Mouse (Mus musculus) hindbrain, embryonic 15.5 days (tissue): ENCODE results near the gene Slx4. TPM values are rescaled to one million over a fixed set of nuclear protein-coding genes. Genes with fewer than 3 reads are reported as not detected.
"Not testable (repeated sequence)": the region's sequence is repeated elsewhere in the genome, so short reads cannot be mapped to it uniquely, and the experiment has no call there.

ENCODE experiments used
- ATAC-seq: fragments of 200-750 bp; cut with Nextera tagmentation; 2 replicates; pipeline ENCODE4 v1.8.0; 2017; ENCODE audit warnings: low read depth, moderate number of reproducible peaks, moderate TSS enrichment; ENCODE audit not compliant: low FRiP score
- H3K27ac ChIP-seq: fragments of 300-500 bp; sonication (generic); replicated peaks from 2 replicates; pipeline ENCODE4 v1.5.1; 2015; ENCODE audit warnings: mild to moderate bottlenecking, inconsistent platforms
- H3K27me3 ChIP-seq: fragments of 300-500 bp; sonication (generic); 2 replicates; pipeline ENCODE4 v1.6.1; 2015; ENCODE audit warnings: control low read depth, inconsistent platforms
- H3K36me3 ChIP-seq: fragments of 300-500 bp; sonication (generic); 2 replicates; pipeline ENCODE4 v1.6.1; 2015; ENCODE audit warnings: control low read depth, inconsistent platforms
- H3K4me1 ChIP-seq: fragments of 300-500 bp; sonication (generic); replicated peaks from 2 replicates; pipeline ENCODE4 v1.6.1; 2015; ENCODE audit warnings: control low read depth, inconsistent platforms
- H3K4me2 ChIP-seq: fragments of 300-500 bp; sonication (generic); 2 replicates; pipeline ENCODE4 v1.6.1; 2015; ENCODE audit warnings: moderate library complexity, mild to moderate bottlenecking, inconsistent platforms
- H3K4me3 ChIP-seq: fragments of 300-500 bp; sonication (generic); 2 replicates; pipeline ENCODE4 v1.5.1; 2015; ENCODE audit warnings: mild to moderate bottlenecking, inconsistent platforms
- H3K9ac ChIP-seq: fragments of 300-500 bp; sonication (generic); 2 replicates; pipeline ENCODE4 v1.6.1; 2015; ENCODE audit warnings: inconsistent platforms
- H3K9me3 ChIP-seq: fragments of 300-500 bp; sonication (generic); 2 replicates; pipeline ENCODE4 v1.6.1; 2016; ENCODE audit warnings: control low read depth, inconsistent platforms
- WGBS: fragments of 180-500 bp; shearing (Covaris S2); methylation state at CpG from one replicate; pipeline ENCODE4 v1.1.7; 2015; 5-methylcytosine and 5-hydroxymethylcytosine counted together
- polyA plus RNA-seq: library from polyadenylated mRNA; unstranded; fragments of >200 nt; fragmentation: Nextera tagmentation; extraction: Ambion mirVana; gene quantifications from 2 replicates; pipeline ENCODE4 v1.2.1, GENCODE M21; 2015

The Slx4 gene
- polyA plus RNA-seq, 1 experiment from 2014 or later: 31.3 TPM

- 51% methylated on average over 7 of the region's 7 CpGs for WGBS
- ATAC-seq: no peak
- Histone ChIP-seq H3K36me3 (peaks cover 96% of the 10 kb centered on the region), H3K4me1 (no peaks in the 10 kb centered on the region), H3K9ac (no peak overlapping the region), H3K4me3 (no peak overlapping the region), H3K9me3 (no peaks in the 10 kb centered on the region), H3K4me2 (no peak overlapping the region), H3K27me3 (no peaks in the 10 kb centered on the region), H3K27ac (no peak overlapping the region)
Observed at GRCm38 (mm10) chr16:3983146-3983700, 20.3 kb downstream of the Slx4 start.

- no peak for ATAC-seq
- Histone ChIP-seq H3K4me1 (no peaks in the 10 kb centered on the region), H3K36me3 (peaks cover 91% of the 10 kb centered on the region), H3K9me3 (no peaks in the 10 kb centered on the region), H3K4me3 (no peak overlapping the region), H3K27ac (no peak overlapping the region), H3K4me2 (no peak overlapping the region), H3K27me3 (no peaks in the 10 kb centered on the region), H3K9ac (no peak overlapping the region)
- WGBS: 88% methylated on average over 4 of the region's 4 CpGs
Observed at GRCm38 (mm10) chr16:3982173-3982572, 21.4 kb downstream of the Slx4 start.

- Histone ChIP-seq H3K9me3 (no peaks in the 10 kb centered on the region), H3K27me3 (no peaks in the 10 kb centered on the region), H3K4me1 (0 out of 2 replicates have a peak, but pooled peaks cover 3% of the 10 kb centered on the region), H3K9ac (no peak overlapping the region), H3K36me3 (peaks cover 40% of the 10 kb centered on the region), H3K4me3 (no peak overlapping the region), H3K27ac (no peak overlapping the region), H3K4me2 (no peak overlapping the region)
- ATAC-seq: no peak
- 52% methylated on average over 3 of the region's 3 CpGs for WGBS
Observed at GRCm38 (mm10) chr16:3976712-3977111, 26.9 kb downstream of the Slx4 start.

- 78% methylated on average over 4 of the region's 4 CpGs for WGBS
- peak; percentile 49; the same call in 1 of the 2 replicates for ATAC-seq
- no peak within 1 kb of the TSS for H3K4me2 ChIP-seq
Observed at GRCm38 (mm10) chr16:3976251-3976671, 27.3 kb downstream of the Slx4 start, which contains the start of gene Nlrc3. Gene Nlrc3, minus strand, starts transcription at chr16:3976632.

GRCm38 (mm10) chr16:3975658-3976057 is 27.9 kb downstream of the Slx4 start:
- Histone ChIP-seq H3K9me3 (no peaks in the 10 kb centered on the region), H3K4me3 (no peak overlapping the region), H3K36me3 (peaks cover 29% of the 10 kb centered on the region), H3K4me2 (no peak overlapping the region), H3K4me1 (0 out of 2 replicates have a peak, but pooled peaks cover 3% of the 10 kb centered on the region), H3K9ac (no peak overlapping the region), H3K27me3 (no peaks in the 10 kb centered on the region), H3K27ac (no peak overlapping the region)
- WGBS: 87% methylated on average over 7 of the region's 7 CpGs
- 0 out of 2 replicates have a peak, but pooled peaks have one; percentile 10 for ATAC-seq

More at GRCm38 (mm10) chr16:3976251-3976671, 27.3 kb downstream of the Slx4 start, which contains the start of gene Nlrc3:
- Histone ChIP-seq H3K36me3 (peaks cover 35% of the 10 kb centered on the region), H3K9ac (no peak within 1 kb of the TSS), H3K4me1 (0 out of 2 replicates have a peak, but pooled peaks cover 3% of the 10 kb centered on the region), H3K27me3 (no peaks in the 10 kb centered on the region), H3K4me3 (no peak within 1 kb of the TSS), H3K9me3 (no peaks in the 10 kb centered on the region), H3K27ac (no peak within 1 kb of the TSS)

- not testable (repeated sequence) for H3K9ac ChIP-seq, H3K4me3 ChIP-seq, ATAC-seq, H3K27me3 ChIP-seq, H3K9me3 ChIP-seq, H3K27ac ChIP-seq, H3K4me2 ChIP-seq, H3K4me1 ChIP-seq
- 85% methylated on average over 19 of the region's 19 CpGs for WGBS
- peaks cover 17% of the 10 kb centered on the region for H3K36me3 ChIP-seq
Observed at GRCm38 (mm10) chr16:3974456-3974855, 29.1 kb downstream of the Slx4 start.

GRCm38 (mm10) chr16:3965534-3965933 is 38.0 kb downstream of the Slx4 start:
- Histone ChIP-seq H3K9ac (no peak overlapping the region), H3K27ac (no peak overlapping the region), H3K36me3 (no peaks in the 10 kb centered on the region), H3K4me3 (no peak overlapping the region), H3K9me3 (no peaks in the 10 kb centered on the region), H3K27me3 (no peaks in the 10 kb centered on the region), H3K4me2 (no peak overlapping the region), H3K4me1 (no peaks in the 10 kb centered on the region)
- WGBS: 81% methylated on average over 3 of the region's 3 CpGs
- ATAC-seq: no peak

GRCm38 (mm10) chr16:3964990-3965389 is 38.6 kb downstream of the Slx4 start:
- Histone ChIP-seq H3K4me3 (no peak overlapping the region), H3K36me3 (no peaks in the 10 kb centered on the region), H3K27me3 (no peaks in the 10 kb centered on the region), H3K27ac (no peak overlapping the region), H3K9me3 (no peaks in the 10 kb centered on the region), H3K4me1 (no peaks in the 10 kb centered on the region), H3K9ac (no peak overlapping the region), H3K4me2 (no peak overlapping the region)
- no peak for ATAC-seq
- 84% methylated on average over 10 of the region's 10 CpGs for WGBS

GRCm38 (mm10) chr16:3959261-3959660 is 44.3 kb downstream of the Slx4 start:
- no peak for ATAC-seq
- Histone ChIP-seq H3K4me3 (no peak overlapping the region), H3K4me2 (no peak overlapping the region), H3K4me1 (no peaks in the 10 kb centered on the region), H3K36me3 (no peaks in the 10 kb centered on the region), H3K9me3 (no peaks in the 10 kb centered on the region), H3K27me3 (no peaks in the 10 kb centered on the region), H3K9ac (no peak overlapping the region), H3K27ac (no peak overlapping the region)
- 79% methylated on average over 2 of the region's 2 CpGs for WGBS

- Histone ChIP-seq H3K4me2 (no peak overlapping the region), H3K27me3 (no peaks in the 10 kb centered on the region), H3K9ac (no peak overlapping the region), H3K9me3 (no peaks in the 10 kb centered on the region), H3K27ac (no peak overlapping the region), H3K4me3 (no peak overlapping the region), H3K36me3 (no peaks in the 10 kb centered on the region), H3K4me1 (no peaks in the 10 kb centered on the region)
- ATAC-seq: no peak
- WGBS: 85% methylated on average over 6 of the region's 6 CpGs
Observed at GRCm38 (mm10) chr16:3956369-3956768, 47.2 kb downstream of the Slx4 start.

- no peak for ATAC-seq
- Histone ChIP-seq H3K4me1 (no peaks in the 10 kb centered on the region), H3K9me3 (no peaks in the 10 kb centered on the region), H3K27ac (no peak overlapping the region), H3K4me3 (no peak overlapping the region), H3K36me3 (no peaks in the 10 kb centered on the region), H3K27me3 (no peaks in the 10 kb centered on the region), H3K9ac (no peak overlapping the region), H3K4me2 (no peak overlapping the region)
- WGBS: 88% methylated on average over 1 of the region's 1 CpGs
Observed at GRCm38 (mm10) chr16:3951141-3951540, 52.4 kb downstream of the Slx4 start.

GRCm38 (mm10) chr16:3934701-3935100 is 68.9 kb downstream of the Slx4 start:
- Histone ChIP-seq H3K9ac (no peak overlapping the region), H3K4me3 (no peak overlapping the region), H3K9me3 (no peaks in the 10 kb centered on the region), H3K36me3 (peaks cover 78% of the 10 kb centered on the region), H3K4me2 (no peak overlapping the region), H3K27me3 (no peaks in the 10 kb centered on the region), H3K4me1 (no peaks in the 10 kb centered on the region), H3K27ac (no peak overlapping the region)
- no peak for ATAC-seq
- 90% methylated on average over 4 of the region's 4 CpGs for WGBS

- 100% methylated on average over 1 of the region's 1 CpGs for WGBS
- no peaks in the 10 kb centered on the region for H3K4me1 ChIP-seq
Observed at GRCm38 (mm10) chr16:3934091-3934490, 69.5 kb downstream of the Slx4 start.

More at GRCm38 (mm10) chr16:3934091-3934490, 69.5 kb downstream of the Slx4 start:
- Histone ChIP-seq H3K4me2 (no peak overlapping the region), H3K4me3 (no peak overlapping the region), H3K9me3 (no peaks in the 10 kb centered on the region), H3K9ac (no peak overlapping the region), H3K27me3 (no peaks in the 10 kb centered on the region), H3K36me3 (peaks cover 81% of the 10 kb centered on the region), H3K27ac (no peak overlapping the region)
- no peak for ATAC-seq
